Mouse (Mus musculus): ENCODE data around the gene Barx2. TPM values are rescaled to one million over a fixed set of nuclear protein-coding genes. Genes with fewer than 3 reads are reported as not detected.

Gene Barx2
- polyA plus RNA-seq, 1 experiment = 1.0 TPM

GRCm38 (mm10) chr9:31913739-31914591 is 703 bp upstream of the Barx2 start:
- Histone ChIP-seq H3K27ac (ENCODE audit: insufficient read depth, low read length) (no peak overlapping the region), H3K27me3 (ENCODE audit: control insufficient read depth, insufficient read depth, low read length) (peaks cover 4% of the 10 kb centered on the region; the same call in 1 of the 2 replicates), H3K4me3 (replicated peaks; ENCODE audit: insufficient read depth, low read depth, low read length) (no peak overlapping the region), H3K4me1 (ENCODE audit: control insufficient read depth, insufficient read depth, low read length) (no peaks in the 10 kb centered on the region)
- TF ChIP-seq CTCF (IDR thresholded peaks at IDR 0.05; ENCODE audit: borderline replicate concordance, insufficient read depth, low read depth, low read length) (no peak), POLR2A (IDR thresholded peaks at IDR 0.05; ENCODE audit: borderline replicate concordance, insufficient read depth, low read length) (no peak)
- no peak for DNase-seq
- 1% methylated on average over 54 of the region's 54 CpGs for WGBS

GRCm38 (mm10) chr9:31912553-31912920 is 725 bp downstream of the Barx2 start:
- no peak for DNase-seq
- TF ChIP-seq CTCF (IDR thresholded peaks at IDR 0.05; ENCODE audit: borderline replicate concordance, insufficient read depth, low read depth, low read length) (no peak), POLR2A (IDR thresholded peaks at IDR 0.05; ENCODE audit: borderline replicate concordance, insufficient read depth, low read length) (no peak)
- H3K4me1 ChIP-seq (ENCODE audit: control insufficient read depth, insufficient read depth, low read length) = no peaks in the 10 kb centered on the region
- no peak overlapping the region for H3K4me3 ChIP-seq (replicated peaks; ENCODE audit: insufficient read depth, low read depth, low read length)
- H3K27ac ChIP-seq (ENCODE audit: insufficient read depth, low read length) = no peak overlapping the region
- 7% methylated on average over 16 of the region's 16 CpGs for WGBS
- peaks cover 4% of the 10 kb centered on the region; the same call in 1 of the 2 replicates for H3K27me3 ChIP-seq (ENCODE audit: control insufficient read depth, insufficient read depth, low read length)

GRCm38 (mm10) chr9:31910221-31910620 is 3.0 kb downstream of the Barx2 start:
- Histone ChIP-seq H3K4me3 (replicated peaks; ENCODE audit: insufficient read depth, low read depth, low read length) (no peak overlapping the region), H3K27me3 (ENCODE audit: control insufficient read depth, insufficient read depth, low read length) (peaks cover 3% of the 10 kb centered on the region; the same call in 1 of the 2 replicates), H3K27ac (ENCODE audit: insufficient read depth, low read length) (no peak overlapping the region), H3K4me1 (ENCODE audit: control insufficient read depth, insufficient read depth, low read length) (no peaks in the 10 kb centered on the region)
- 35% methylated on average over 5 of the region's 5 CpGs for WGBS
- TF ChIP-seq CTCF (IDR thresholded peaks at IDR 0.05; ENCODE audit: borderline replicate concordance, insufficient read depth, low read depth, low read length) = no peak
- no peak for TF ChIP-seq POLR2A (IDR thresholded peaks at IDR 0.05; ENCODE audit: borderline replicate concordance, insufficient read depth, low read length)
- no peak for DNase-seq

GRCm38 (mm10) chr9:31901781-31902180 is 11.5 kb downstream of the Barx2 start:
- no peak overlapping the region for H3K27ac ChIP-seq (ENCODE audit: insufficient read depth, low read length)
- H3K4me1 ChIP-seq (ENCODE audit: control insufficient read depth, insufficient read depth, low read length) = no peaks in the 10 kb centered on the region
- TF ChIP-seq CTCF (IDR thresholded peaks at IDR 0.05; ENCODE audit: borderline replicate concordance, insufficient read depth, low read depth, low read length) (no peak), POLR2A (IDR thresholded peaks at IDR 0.05; ENCODE audit: borderline replicate concordance, insufficient read depth, low read length) (no peak)
- H3K27me3 ChIP-seq (ENCODE audit: control insufficient read depth, insufficient read depth, low read length) = no peaks in the 10 kb centered on the region
- H3K4me3 ChIP-seq (replicated peaks; ENCODE audit: insufficient read depth, low read depth, low read length) = no peak overlapping the region
- WGBS = 74% methylated on average over 2 of the region's 2 CpGs
- no peak for DNase-seq

- no peaks in the 10 kb centered on the region for H3K4me1 ChIP-seq (ENCODE audit: control insufficient read depth, insufficient read depth, low read length)
- H3K27ac ChIP-seq (ENCODE audit: insufficient read depth, low read length) = no peak overlapping the region
- WGBS = 55% methylated on average over 10 of the region's 10 CpGs
- TF ChIP-seq POLR2A (IDR thresholded peaks at IDR 0.05; ENCODE audit: borderline replicate concordance, insufficient read depth, low read length) (no peak), CTCF (IDR thresholded peaks at IDR 0.05; ENCODE audit: borderline replicate concordance, insufficient read depth, low read depth, low read length) (no peak)
- H3K27me3 ChIP-seq (ENCODE audit: control insufficient read depth, insufficient read depth, low read length) = no peaks in the 10 kb centered on the region
- no peak overlapping the region for H3K4me3 ChIP-seq (replicated peaks; ENCODE audit: insufficient read depth, low read depth, low read length)
- DNase-seq = no peak
Measured at GRCm38 (mm10) chr9:31894775-31895320, 18.4 kb downstream of the Barx2 start.

- Histone ChIP-seq H3K27ac (ENCODE audit: insufficient read depth, low read length) (no peak overlapping the region), H3K27me3 (ENCODE audit: control insufficient read depth, insufficient read depth, low read length) (no peaks in the 10 kb centered on the region; the same call in 1 of the 2 replicates), H3K4me1 (ENCODE audit: control insufficient read depth, insufficient read depth, low read length) (no peaks in the 10 kb centered on the region), H3K4me3 (replicated peaks; ENCODE audit: insufficient read depth, low read depth, low read length) (no peak overlapping the region)
- TF ChIP-seq CTCF (IDR thresholded peaks at IDR 0.05; ENCODE audit: borderline replicate concordance, insufficient read depth, low read depth, low read length) = no peak
- no peak for TF ChIP-seq POLR2A (IDR thresholded peaks at IDR 0.05; ENCODE audit: borderline replicate concordance, insufficient read depth, low read length)
- WGBS = 82% methylated on average over 4 of the region's 4 CpGs
- no peak for DNase-seq
Measured at GRCm38 (mm10) chr9:31888333-31888732, 24.9 kb downstream of the Barx2 start.

- 65% methylated on average over 3 of the region's 3 CpGs for WGBS
- TF ChIP-seq CTCF (IDR thresholded peaks at IDR 0.05; ENCODE audit: borderline replicate concordance, insufficient read depth, low read depth, low read length) (no peak), POLR2A (IDR thresholded peaks at IDR 0.05; ENCODE audit: borderline replicate concordance, insufficient read depth, low read length) (no peak)
Measured at GRCm38 (mm10) chr9:31886258-31886657, 27.0 kb downstream of the Barx2 start.

GRCm38 (mm10) chr9:31882376-31882775 is 30.9 kb downstream of the Barx2 start:
- Histone ChIP-seq H3K4me1 (ENCODE audit: control insufficient read depth, insufficient read depth, low read length) (no peaks in the 10 kb centered on the region), H3K27ac (ENCODE audit: insufficient read depth, low read length) (no peak overlapping the region), H3K4me3 (replicated peaks; ENCODE audit: insufficient read depth, low read depth, low read length) (no peak overlapping the region), H3K27me3 (ENCODE audit: control insufficient read depth, insufficient read depth, low read length) (no peaks in the 10 kb centered on the region)
- no peak for TF ChIP-seq CTCF (IDR thresholded peaks at IDR 0.05; ENCODE audit: borderline replicate concordance, insufficient read depth, low read depth, low read length)
- no peak for TF ChIP-seq POLR2A (IDR thresholded peaks at IDR 0.05; ENCODE audit: borderline replicate concordance, insufficient read depth, low read length)
- 84% methylated on average over 2 of the region's 2 CpGs for WGBS
- DNase-seq = no peak

More at GRCm38 (mm10) chr9:31886258-31886657, 27.0 kb downstream of the Barx2 start:
- no peak for DNase-seq
- Histone ChIP-seq H3K27ac (ENCODE audit: insufficient read depth, low read length) (no peak overlapping the region), H3K4me3 (replicated peaks; ENCODE audit: insufficient read depth, low read depth, low read length) (no peak overlapping the region), H3K27me3 (ENCODE audit: control insufficient read depth, insufficient read depth, low read length) (no peaks in the 10 kb centered on the region; the same call in 1 of the 2 replicates), H3K4me1 (ENCODE audit: control insufficient read depth, insufficient read depth, low read length) (no peaks in the 10 kb centered on the region)
